Mouse (Mus musculus) hindbrain, embryonic 10.5 days (tissue): ENCODE data around the gene Zic5. TPM values are rescaled to one million over a fixed set of nuclear protein-coding genes. Genes with fewer than 3 reads are reported as not detected.
"Not testable (repeated sequence)": the region's sequence is repeated elsewhere in the genome, so short reads cannot be mapped to it uniquely, and the experiment has no call there.

ENCODE experiments used
- DNase-seq: peaks from one replicate; pipeline ENCODE4 v3.0.0-alpha.2; 2017; ENCODE audit warnings: low spot score
- H3K27ac ChIP-seq: fragments of 300-500 bp; sonication (generic); 2 replicates; pipeline ENCODE4 v1.5.1; 2016; ENCODE audit warnings: mild to moderate bottlenecking, moderate library complexity
- H3K27me3 ChIP-seq: fragments of 300-500 bp; sonication (generic); 2 replicates; pipeline ENCODE4 v1.6.1; 2016; ENCODE audit warnings: mild to moderate bottlenecking; ENCODE audit not compliant: poor library complexity, insufficient read depth, severe bottlenecking
- H3K36me3 ChIP-seq: fragments of 300-500 bp; sonication (generic); 2 replicates; pipeline ENCODE4 v1.6.1; 2016; ENCODE audit warnings: mild to moderate bottlenecking, moderate library complexity
- H3K4me1 ChIP-seq: fragments of 300-500 bp; sonication (generic); replicated peaks from 2 replicates; pipeline ENCODE4 v1.6.1; 2016; ENCODE audit warnings: mild to moderate bottlenecking
- H3K4me3 ChIP-seq: fragments of 300-500 bp; sonication (generic); 2 replicates; pipeline ENCODE4 v1.5.1; 2016; ENCODE audit warnings: mild to moderate bottlenecking, moderate library complexity
- H3K9me3 ChIP-seq: fragments of 300-500 bp; sonication (generic); 2 replicates; pipeline ENCODE4 v1.6.1; 2016; ENCODE audit warnings: mild to moderate bottlenecking, moderate library complexity
- WGBS: fragments of 180-500 bp; shearing (Covaris S2); methylation state at CpG from one replicate; pipeline ENCODE4 v1.1.7; 2016; 5-methylcytosine and 5-hydroxymethylcytosine counted together
- polyA plus RNA-seq: library from polyadenylated mRNA; unstranded; fragments of >200 nt; fragmentation: Nextera tagmentation; extraction: Ambion mirVana; gene quantifications from 2 replicates; pipeline ENCODE4 v1.2.1, GENCODE M21; 2016

The Zic5 gene
- polyA plus RNA-seq, 1 experiment from 2014 or later, result 16.5 TPM

DNA sequence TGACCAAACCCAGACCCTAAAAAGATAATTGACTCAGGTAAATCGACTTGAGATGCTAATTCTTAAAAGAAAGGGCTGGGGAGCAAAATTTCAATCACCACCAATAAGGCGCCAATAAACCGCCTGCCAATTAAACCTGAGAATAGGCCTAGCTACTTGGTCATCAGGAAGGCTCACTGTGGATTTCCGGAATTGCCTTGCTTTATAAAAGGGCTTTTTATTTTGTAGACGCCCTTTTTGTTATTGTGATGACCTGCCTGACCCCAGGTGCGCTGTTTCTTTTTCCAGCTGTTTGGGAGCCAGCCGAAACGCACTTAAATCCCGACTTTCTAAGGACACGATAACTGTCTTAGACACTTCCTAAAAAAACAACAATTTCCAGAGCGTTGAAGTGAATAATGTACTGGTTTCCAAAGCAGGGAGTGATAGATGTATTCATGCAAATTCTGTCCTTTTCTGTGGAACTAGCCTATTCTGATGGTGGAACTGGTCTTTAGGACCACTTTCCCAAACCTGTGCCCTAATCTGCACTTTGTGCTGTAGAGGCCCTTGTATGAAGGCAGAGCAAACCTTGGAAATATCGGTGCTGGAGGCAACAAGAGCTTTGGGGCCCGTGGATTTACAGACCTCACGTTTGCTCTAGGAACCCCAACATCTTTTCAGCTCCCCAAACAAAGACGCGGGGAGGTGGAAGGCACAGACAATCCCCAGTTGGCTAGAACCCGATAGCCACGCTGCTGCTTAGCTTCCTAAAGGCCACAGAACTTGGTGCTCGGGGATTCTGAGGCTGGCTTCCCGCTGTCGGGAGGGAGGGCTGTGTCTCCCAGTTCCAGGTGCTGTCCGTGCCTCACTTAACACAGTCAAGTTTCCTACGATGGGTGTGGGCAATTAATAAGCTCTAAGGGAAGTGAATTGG lies 2.7 kb upstream of the Zic5 start:
- 5% methylated on average over 23 of the region's 23 CpGs for WGBS
- Histone ChIP-seq H3K27me3 (peaks cover 99% of the 10 kb centered on the region), H3K4me1 (peaks cover 68% of the 10 kb centered on the region), H3K27ac (peak overlapping the region; percentile 67), H3K4me3 (peak overlapping the region; percentile 42), H3K36me3 (no peaks in the 10 kb centered on the region), H3K9me3 (no peaks in the 10 kb centered on the region)
- DNase-seq, result peak; percentile 59

DNA sequence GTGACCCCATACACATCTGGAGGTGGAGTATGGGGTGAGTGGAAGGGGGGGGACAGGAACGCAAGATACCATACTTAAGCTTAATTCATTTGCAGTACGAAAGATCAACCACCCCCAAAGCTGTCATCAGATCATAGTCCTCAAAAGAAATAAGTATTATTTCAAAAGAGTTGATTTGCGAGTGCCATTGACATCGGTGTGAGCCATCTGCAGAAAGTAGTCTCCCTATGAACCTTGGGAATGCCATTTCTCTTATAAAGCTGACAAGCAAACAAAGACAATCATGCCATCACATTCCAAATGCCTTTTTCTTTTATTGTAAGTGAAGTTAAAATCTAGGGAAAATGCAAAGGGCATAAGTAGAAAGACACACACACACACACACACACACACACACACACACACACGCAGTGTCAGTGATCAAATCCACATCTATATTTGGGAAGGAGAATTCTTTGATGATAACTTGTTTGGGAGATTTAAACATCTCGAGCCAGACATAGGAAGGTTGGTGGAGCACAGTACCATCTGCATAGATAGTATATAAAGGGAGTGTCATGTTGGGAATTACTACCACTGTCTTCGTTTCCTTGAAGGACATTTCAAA lies 1.4 kb upstream of the Zic5 start:
- peaks cover 69% of the 10 kb centered on the region for H3K4me1 ChIP-seq
- DNase-seq, result no peak
- H3K27me3 ChIP-seq, result peaks cover 100% of the 10 kb centered on the region
- 0 out of 2 replicates have a peak overlapping the region, but pooled peaks have one; percentile 72 for H3K4me3 ChIP-seq
- H3K36me3 ChIP-seq, result 0 out of 2 replicates have a peak, but pooled peaks cover 5% of the 10 kb centered on the region
- WGBS, result 45% methylated on average over 7 of the region's 7 CpGs
- no peaks in the 10 kb centered on the region for H3K9me3 ChIP-seq
- H3K27ac ChIP-seq, result no peak overlapping the region

DNA sequence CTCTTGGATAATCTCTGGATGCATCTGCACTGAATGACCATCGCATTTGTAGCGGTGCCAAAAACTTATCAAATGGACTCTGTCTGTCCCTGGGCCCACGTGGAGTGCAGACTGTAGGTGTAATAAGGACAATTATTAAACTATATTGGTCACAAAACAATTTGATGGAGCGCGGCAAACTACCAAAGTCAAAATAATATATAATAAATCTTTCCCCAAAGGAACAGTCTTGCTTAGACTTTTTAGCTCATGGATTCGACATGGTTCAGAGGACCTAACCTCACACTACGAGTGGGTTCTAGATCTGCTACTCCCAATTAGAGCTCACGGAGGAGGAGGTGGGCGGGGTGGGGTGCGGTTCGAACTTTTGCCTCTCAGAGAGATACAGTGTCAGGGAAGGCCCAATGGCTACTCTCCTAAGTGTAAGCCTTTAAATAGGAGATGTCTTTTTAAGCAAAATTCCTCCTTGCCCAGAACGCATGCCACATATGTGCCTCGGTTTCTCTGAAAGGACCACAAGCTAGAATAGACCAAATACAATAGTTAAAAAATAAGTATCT lies 534 bp upstream of the Zic5 start:
- 0 out of 2 replicates have a peak, but pooled peaks cover 5% of the 10 kb centered on the region for H3K36me3 ChIP-seq
- 22% methylated on average over 13 of the region's 13 CpGs for WGBS
- H3K27ac ChIP-seq, result peak overlapping the region; percentile 95
- peak overlapping the region; percentile 72 for H3K4me3 ChIP-seq
- no peak for DNase-seq
- H3K9me3 ChIP-seq, result no peaks in the 10 kb centered on the region
- peaks cover 65% of the 10 kb centered on the region for H3K4me1 ChIP-seq
- peaks cover 100% of the 10 kb centered on the region for H3K27me3 ChIP-seq

DNA sequence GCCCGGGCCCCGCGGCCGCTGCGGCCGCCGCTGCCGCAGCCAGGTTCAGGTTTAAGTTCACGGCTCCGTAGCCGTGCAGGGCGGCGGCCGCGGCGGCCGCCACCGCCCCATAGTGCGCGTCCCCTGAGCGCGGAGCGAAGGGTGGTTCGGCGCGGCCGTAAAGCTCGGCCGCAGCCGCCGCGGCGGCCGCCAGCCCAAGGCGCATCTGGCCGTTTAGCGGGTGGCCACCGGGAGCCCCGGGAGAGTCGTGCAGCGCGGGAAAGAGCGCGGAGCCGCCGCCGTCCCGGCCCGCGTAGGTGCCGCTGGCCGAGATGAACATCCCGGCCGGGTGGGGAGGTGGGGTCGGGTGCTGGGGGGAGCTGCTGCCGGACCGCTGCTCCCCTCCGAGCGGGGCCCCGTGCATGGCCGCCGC lies 1.1 kb downstream of the Zic5 start:
- H3K4me1 ChIP-seq, result peaks cover 70% of the 10 kb centered on the region
- H3K4me3 ChIP-seq, result peak overlapping the region; percentile 72
- peaks cover 100% of the 10 kb centered on the region for H3K27me3 ChIP-seq
- peak overlapping the region; percentile 95 for H3K27ac ChIP-seq
- H3K9me3 ChIP-seq, result no peaks in the 10 kb centered on the region
- 0% methylated on average over 61 of the region's 62 CpGs for WGBS
- DNase-seq, result no peak
- 0 out of 2 replicates have a peak, but pooled peaks cover 5% of the 10 kb centered on the region for H3K36me3 ChIP-seq

DNA sequence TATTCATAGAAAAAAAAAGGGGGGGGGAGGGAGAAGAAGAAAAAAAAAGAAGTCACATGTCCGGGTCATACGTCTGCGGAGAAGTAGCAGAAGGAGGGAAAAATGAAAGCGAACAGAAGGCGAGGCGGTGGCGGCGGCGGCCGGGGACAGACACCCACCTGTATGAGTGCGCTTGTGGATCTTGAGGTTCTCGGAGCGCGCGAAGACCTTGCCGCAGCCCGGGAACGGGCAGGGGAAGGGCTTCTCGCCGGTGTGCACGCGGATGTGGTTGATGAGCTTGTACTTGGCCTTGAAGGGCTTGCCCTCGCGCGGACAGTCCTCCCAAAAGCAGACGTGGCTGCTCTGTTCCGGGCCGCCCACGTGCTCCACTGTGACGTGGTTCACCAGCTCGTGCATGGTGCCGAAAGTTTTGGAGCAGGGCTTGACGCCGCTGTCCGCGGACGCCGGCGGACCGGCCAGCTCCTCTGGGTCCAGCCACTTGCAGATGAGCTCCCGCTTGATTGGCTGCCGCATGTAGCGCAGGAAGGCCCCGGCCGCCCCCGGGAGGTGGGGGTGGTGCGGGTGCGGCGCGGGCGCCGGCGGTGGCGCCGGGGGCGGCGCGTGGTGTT lies 1.6 kb downstream of the Zic5 start:
- DNase-seq, result peak; percentile 79
- H3K9me3 ChIP-seq, H3K36me3 ChIP-seq: not testable (repeated sequence)
- Histone ChIP-seq H3K4me1 (peaks cover 65% of the 10 kb centered on the region), H3K27ac (peak overlapping the region; percentile 95), H3K4me3 (peak overlapping the region; percentile 72), H3K27me3 (peaks cover 100% of the 10 kb centered on the region)
- WGBS, result under 1% methylated on average over 57 of the region's 58 CpGs

DNA sequence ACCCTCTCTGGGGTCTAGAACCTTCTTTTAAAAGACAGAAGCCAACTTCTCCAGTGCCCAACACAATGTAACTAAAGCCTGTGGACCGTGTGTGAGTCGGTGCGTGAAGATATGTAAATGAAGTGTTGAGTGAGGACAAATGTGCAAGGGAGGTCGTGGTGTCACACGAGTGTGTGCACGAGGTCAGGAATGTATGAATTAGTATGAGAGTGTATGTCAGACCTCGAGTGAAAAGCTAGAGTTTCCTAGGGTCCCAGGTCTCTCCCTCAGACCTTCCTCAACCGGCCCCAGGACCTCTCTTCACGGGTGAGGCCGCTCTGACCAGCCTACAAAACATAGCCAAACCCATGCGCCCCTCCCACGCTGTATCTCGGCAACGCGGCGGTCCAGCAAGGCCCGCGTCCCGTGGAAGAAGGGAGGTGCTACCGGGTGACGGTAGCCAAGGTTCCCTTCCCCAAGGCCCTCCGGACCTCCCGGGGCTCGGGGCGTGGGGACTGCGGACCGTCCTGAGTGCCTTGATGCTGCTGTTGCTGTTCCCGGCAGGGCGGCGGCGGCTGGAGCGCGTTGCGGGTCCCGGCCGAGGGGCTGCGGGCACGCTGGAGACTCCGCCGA lies 2.3 kb downstream of the Zic5 start:
- Histone ChIP-seq H3K4me3 (peak overlapping the region; percentile 72), H3K4me1 (peaks cover 59% of the 10 kb centered on the region), H3K27me3 (peaks cover 99% of the 10 kb centered on the region), H3K9me3 (no peaks in the 10 kb centered on the region), H3K27ac (peak overlapping the region; percentile 95), H3K36me3 (0 out of 2 replicates have a peak, but pooled peaks cover 5% of the 10 kb centered on the region)
- under 1% methylated on average over 40 of the region's 40 CpGs for WGBS
- peak; percentile 58 for DNase-seq

DNA sequence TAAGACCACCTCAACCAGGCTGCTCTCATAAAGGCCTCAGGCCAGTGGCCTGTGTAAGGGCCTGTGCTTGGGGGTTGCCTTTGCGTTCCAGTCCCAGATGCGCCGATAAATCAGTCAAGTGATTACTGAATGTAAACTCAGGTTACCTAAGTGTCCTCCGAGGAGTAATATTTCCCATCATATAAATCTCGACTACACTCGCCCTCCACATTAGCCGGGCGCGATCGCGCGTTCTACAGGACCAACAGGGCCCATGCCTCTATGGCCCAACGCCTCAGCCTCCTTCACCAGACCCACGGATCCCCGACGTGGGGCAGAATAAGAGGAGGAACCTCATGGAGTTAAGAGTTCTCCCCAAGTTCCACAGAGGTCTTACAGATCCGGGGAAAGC lies 2.8 kb downstream of the Zic5 start:
- Histone ChIP-seq H3K27me3 (peaks cover 94% of the 10 kb centered on the region), H3K36me3 (0 out of 2 replicates have a peak, but pooled peaks cover 5% of the 10 kb centered on the region), H3K4me3 (peak overlapping the region; percentile 72), H3K27ac (peak overlapping the region; percentile 95), H3K9me3 (no peaks in the 10 kb centered on the region), H3K4me1 (peaks cover 54% of the 10 kb centered on the region)
- DNase-seq, result peak; percentile 56
- 2% methylated on average over 17 of the region's 17 CpGs for WGBS

DNA sequence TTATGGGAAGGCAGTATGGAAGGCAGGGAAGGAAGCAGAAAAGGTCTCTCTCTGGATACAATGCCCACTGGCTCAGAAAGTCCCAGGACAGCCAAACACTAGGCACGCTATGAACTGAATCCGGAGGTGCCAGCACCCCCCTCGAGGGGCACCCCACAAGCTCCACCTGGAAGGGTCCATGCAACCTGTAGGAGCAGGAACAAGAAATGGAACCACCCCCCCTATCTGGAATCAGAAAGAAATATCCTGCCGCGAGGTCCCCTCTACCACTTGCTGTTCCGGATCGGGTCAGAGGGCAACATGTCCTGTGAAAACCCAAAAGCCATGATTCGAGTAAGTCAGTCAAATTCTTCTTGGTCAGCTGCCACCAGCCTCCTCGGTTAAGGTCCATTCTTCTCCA lies 3.5 kb downstream of the Zic5 start:
- Histone ChIP-seq H3K36me3 (0 out of 2 replicates have a peak, but pooled peaks cover 5% of the 10 kb centered on the region), H3K27me3 (peaks cover 86% of the 10 kb centered on the region), H3K9me3 (no peaks in the 10 kb centered on the region), H3K4me3 (peak overlapping the region; percentile 72), H3K27ac (peak overlapping the region; percentile 95), H3K4me1 (peaks cover 54% of the 10 kb centered on the region)
- peak; percentile 49 for DNase-seq
- 3% methylated on average over 9 of the region's 9 CpGs for WGBS

DNA sequence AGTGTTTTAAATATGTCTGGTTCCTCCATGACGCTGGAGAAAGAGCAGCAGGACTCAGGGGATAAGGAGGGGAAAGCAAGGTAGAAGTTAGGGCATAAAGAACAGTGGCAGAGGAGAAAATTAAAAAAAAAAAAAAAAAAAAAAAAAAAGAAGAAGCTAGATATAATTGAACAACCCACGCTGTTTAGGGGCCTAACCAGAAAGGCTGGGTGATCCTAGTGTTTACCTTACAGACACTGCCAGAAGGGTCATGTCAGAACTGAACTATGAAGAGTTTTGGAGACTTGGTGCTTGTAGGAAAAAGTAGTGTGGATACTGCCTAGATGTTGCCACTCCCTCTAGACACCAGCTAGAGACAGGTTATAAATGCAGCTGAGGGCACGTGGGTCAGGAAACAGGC lies 4.0 kb downstream of the Zic5 start:
- WGBS, result 23% methylated on average over 3 of the region's 3 CpGs
- Histone ChIP-seq H3K27ac (peak overlapping the region; percentile 95), H3K27me3 (peaks cover 82% of the 10 kb centered on the region), H3K4me1 (peaks cover 55% of the 10 kb centered on the region), H3K4me3 (peak overlapping the region; percentile 72), H3K36me3 (0 out of 2 replicates have a peak, but pooled peaks cover 5% of the 10 kb centered on the region), H3K9me3 (no peaks in the 10 kb centered on the region)
- DNase-seq, result no peak

DNA sequence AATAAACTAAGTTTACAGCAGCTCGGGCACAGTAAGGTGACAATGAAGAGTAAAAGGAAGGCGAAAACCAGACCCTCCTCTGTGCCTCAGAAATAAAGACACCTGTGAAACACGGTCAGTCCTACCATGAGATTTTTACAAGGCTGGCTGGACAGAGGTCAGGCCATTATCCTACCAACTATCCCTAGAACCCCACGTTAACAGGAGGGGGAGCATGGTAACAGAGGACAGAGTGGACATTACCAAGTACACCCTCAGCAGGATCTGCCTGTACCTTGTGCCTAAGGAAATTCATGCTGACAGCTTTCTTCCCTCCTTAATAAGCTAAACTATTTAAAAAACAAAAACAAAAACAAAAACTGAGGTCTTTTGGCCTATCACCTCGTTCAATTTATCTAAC lies 5.3 kb downstream of the Zic5 start:
- no peak for DNase-seq
- peaks cover 80% of the 10 kb centered on the region for H3K27me3 ChIP-seq
- peak overlapping the region; percentile 72 for H3K4me3 ChIP-seq
- H3K9me3 ChIP-seq, result no peaks in the 10 kb centered on the region
- H3K36me3 ChIP-seq, result 0 out of 2 replicates have a peak, but pooled peaks cover 5% of the 10 kb centered on the region
- peak overlapping the region; percentile 95 for H3K27ac ChIP-seq
- WGBS, result 41% methylated on average over 5 of the region's 5 CpGs
- peaks cover 57% of the 10 kb centered on the region for H3K4me1 ChIP-seq

DNA sequence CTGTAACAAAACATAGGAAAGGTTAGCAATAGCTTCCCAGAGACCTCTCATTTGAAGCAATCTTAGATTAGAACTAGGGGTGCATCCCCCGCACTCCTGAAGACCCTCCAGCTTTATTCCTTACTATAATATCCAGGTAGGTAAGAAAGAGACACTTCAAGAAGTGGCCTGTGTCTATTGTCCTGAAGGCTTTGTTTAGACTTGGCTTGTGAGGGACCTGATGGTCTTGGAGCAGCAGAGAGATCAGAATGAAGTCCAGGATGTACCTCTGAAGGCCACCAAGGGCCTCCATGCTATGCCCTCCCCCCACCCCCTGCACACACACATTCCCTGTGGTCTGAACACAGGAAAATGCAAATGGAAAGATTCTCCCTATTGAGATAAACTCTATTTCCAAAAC lies 5.7 kb downstream of the Zic5 start:
- peaks cover 55% of the 10 kb centered on the region for H3K4me1 ChIP-seq
- H3K9me3 ChIP-seq, result no peaks in the 10 kb centered on the region
- H3K27me3 ChIP-seq, result peaks cover 80% of the 10 kb centered on the region
- H3K27ac ChIP-seq, result peak overlapping the region; percentile 95
- no peak for DNase-seq
- 83% methylated on average over 1 of the region's 1 CpGs for WGBS
- peak overlapping the region; percentile 72 for H3K4me3 ChIP-seq
- H3K36me3 ChIP-seq, result 0 out of 2 replicates have a peak, but pooled peaks cover 5% of the 10 kb centered on the region

DNA sequence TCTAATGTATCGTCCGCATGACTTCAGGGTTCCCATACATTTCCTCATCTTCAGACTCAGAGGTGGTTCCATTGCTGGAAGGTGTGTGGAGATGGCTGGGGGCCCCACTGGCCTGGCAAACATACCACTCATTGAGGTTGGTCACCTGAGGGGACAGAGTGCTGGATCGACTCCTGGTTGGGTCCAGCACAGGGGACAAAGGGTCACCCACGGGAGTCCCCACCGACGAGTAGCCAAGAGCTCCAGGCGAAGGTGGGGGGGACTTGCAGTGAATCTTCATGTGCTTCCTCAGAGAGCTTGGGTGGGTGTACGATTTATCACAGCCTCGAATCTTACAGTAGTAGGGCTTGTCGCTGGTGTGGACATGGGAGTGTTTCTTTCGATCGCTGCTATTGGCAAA lies 6.1 kb downstream of the Zic5 start:
- H3K36me3 ChIP-seq, H3K9me3 ChIP-seq, H3K27ac ChIP-seq, DNase-seq: not testable (repeated sequence)
- peaks cover 55% of the 10 kb centered on the region for H3K4me1 ChIP-seq
- WGBS, result 69% methylated on average over 12 of the region's 12 CpGs
- H3K27me3 ChIP-seq, result peaks cover 78% of the 10 kb centered on the region
- peak overlapping the region; percentile 72 for H3K4me3 ChIP-seq
